Mouse (Mus musculus): ENCODE data around the gene Kat2a. TPM values are rescaled to one million over a fixed set of nuclear protein-coding genes. Genes with fewer than 3 reads are reported as not detected.

Gene Kat2a
- total and polyA plus RNA-seq, 2 experiments from 2014 or later: 70.0 to 75.6 TPM

DNA sequence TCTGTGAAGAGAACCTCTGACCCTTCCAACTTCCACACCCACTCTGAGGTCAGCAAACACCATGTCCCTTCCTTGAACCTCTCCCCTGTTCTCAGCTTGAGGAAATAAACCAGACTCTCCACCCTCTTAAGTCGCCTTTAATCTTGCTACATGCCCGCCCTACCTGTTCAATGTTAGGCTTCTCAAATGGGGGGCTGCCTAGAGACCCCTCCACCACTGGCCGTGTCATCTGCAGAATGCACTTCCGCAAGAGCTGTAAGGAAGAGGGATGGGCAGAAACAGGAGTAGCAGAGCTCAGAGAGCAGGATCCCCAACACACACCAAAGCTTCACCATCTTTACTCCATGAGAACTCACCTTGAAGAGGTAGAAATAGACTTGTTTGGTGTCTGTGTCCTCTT is 1.3 kb downstream of the Kat2a start:
- Histone ChIP-seq H3K4me1 (ENCODE audit: insufficient read depth, low read length) (peaks cover 8% of the 10 kb centered on the region; the same call in 1 of the 2 replicates), H3K27ac (ENCODE audit: low read depth, low read length) (no peak overlapping the region), H3K9ac (replicated peaks; ENCODE audit: low read length, poor library complexity, severe bottlenecking) (0 out of 2 replicates have a peak overlapping the region, but pooled peaks have one; percentile 97), H3K36me3 (ENCODE audit: insufficient read depth, low read length) (peaks cover 44% of the 10 kb centered on the region), H3K9me3 (ENCODE audit: low read length) (no peaks in the 10 kb centered on the region), H3K4me3 (ENCODE audit: low read depth, low read length) (peak overlapping the region; percentile 95), H3K27me3 (ENCODE audit: insufficient read depth, low read length) (no peaks in the 10 kb centered on the region), H3K4me2 (ENCODE audit: low read depth, low read length, poor library complexity, severe bottlenecking) (peak overlapping the region; percentile 83)
- ATAC-seq (ENCODE audit: low FRiP score): no peak
- 97% methylated on average over 4 of the region's 4 CpGs for WGBS
- TF ChIP-seq CTCF (IDR thresholded peaks at IDR 0.05): no peak
- DNase-seq (ENCODE audit: low spot score): no peak

DNA sequence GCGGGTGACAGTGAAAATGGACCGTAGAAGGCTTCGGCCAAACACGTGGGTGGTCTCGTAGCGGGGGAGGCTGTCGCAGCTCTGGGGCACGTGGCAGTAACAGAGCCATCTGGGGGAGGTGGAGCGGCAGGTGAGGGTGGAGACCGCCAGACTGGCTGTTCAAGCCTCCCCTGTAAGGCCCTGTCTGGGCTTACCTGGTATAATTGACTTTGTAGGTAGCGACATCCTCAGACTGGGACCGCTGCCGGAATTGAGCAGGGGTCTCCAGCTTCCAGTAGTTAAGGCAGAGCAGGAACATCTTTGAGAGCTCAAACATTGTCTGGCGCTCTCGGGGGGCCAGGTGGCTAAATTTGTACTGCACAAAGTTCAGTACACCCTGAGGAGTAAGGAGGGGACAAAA is 1.7 kb downstream of the Kat2a start:
- Histone ChIP-seq H3K27me3 (ENCODE audit: insufficient read depth, low read length) (no peaks in the 10 kb centered on the region), H3K36me3 (ENCODE audit: insufficient read depth, low read length) (peaks cover 45% of the 10 kb centered on the region), H3K4me2 (ENCODE audit: low read depth, low read length, poor library complexity, severe bottlenecking) (no peak overlapping the region), H3K9ac (replicated peaks; ENCODE audit: low read length, poor library complexity, severe bottlenecking) (no peak overlapping the region), H3K4me3 (ENCODE audit: low read depth, low read length) (no peak overlapping the region), H3K4me1 (ENCODE audit: insufficient read depth, low read length) (peaks cover 8% of the 10 kb centered on the region; the same call in 1 of the 2 replicates), H3K27ac (ENCODE audit: low read depth, low read length) (no peak overlapping the region), H3K9me3 (ENCODE audit: low read length) (no peaks in the 10 kb centered on the region)
- 94% methylated on average over 13 of the region's 15 CpGs for whole genome bisulfite sequencing
- no peak for DNase-seq (ENCODE audit: low spot score)
- ATAC-seq (ENCODE audit: low FRiP score): no peak
- TF ChIP-seq CTCF (IDR thresholded peaks at IDR 0.05): no peak

DNA sequence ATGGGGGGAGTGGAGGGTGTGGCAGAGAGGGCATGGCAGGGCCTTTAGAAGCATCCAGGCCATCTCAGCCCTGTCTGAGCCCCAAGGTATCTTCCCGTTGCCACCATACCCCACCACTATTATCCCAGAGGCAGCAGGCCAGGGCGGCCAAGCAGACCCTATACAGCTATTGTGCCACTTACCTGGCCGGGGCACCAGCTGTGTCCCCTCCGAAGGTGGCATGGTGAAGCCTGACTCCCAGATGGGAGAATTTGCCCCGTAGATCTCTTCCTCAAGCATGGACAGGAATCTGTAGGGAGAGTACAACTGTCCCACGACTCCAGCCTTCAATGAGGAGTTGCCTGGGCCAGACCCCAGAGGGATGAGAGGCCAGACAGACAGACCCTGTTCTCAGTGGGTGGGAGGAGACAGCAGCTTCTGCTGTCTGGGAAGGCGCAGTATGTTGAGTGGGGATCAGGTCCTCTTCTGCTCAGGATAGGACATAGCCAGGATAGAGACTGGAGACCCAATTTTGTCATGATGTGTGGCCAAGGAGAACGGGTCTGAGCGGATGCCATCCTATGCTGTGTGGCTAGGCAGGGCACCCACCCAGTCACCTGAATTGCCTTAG is 3.0 kb downstream of the Kat2a start:
- DNase-seq (ENCODE audit: low spot score) (no peak), ATAC-seq (ENCODE audit: low FRiP score) (no peak)
- H3K36me3 ChIP-seq (ENCODE audit: insufficient read depth, low read length): peaks cover 54% of the 10 kb centered on the region
- WGBS: 95% methylated on average over 9 of the region's 9 CpGs
- no peak for TF ChIP-seq CTCF (IDR thresholded peaks at IDR 0.05)
- no peak overlapping the region for H3K4me3 ChIP-seq (ENCODE audit: low read depth, low read length)
- H3K4me1 ChIP-seq (ENCODE audit: insufficient read depth, low read length): peaks cover 8% of the 10 kb centered on the region; the same call in 1 of the 2 replicates
- no peaks in the 10 kb centered on the region for H3K27me3 ChIP-seq (ENCODE audit: insufficient read depth, low read length)
- no peak overlapping the region for H3K4me2 ChIP-seq (ENCODE audit: low read depth, low read length, poor library complexity, severe bottlenecking)
- no peak overlapping the region for H3K9ac ChIP-seq (replicated peaks; ENCODE audit: low read length, poor library complexity, severe bottlenecking)
- no peak overlapping the region for H3K27ac ChIP-seq (ENCODE audit: low read depth, low read length)
- H3K9me3 ChIP-seq (ENCODE audit: low read length): no peaks in the 10 kb centered on the region

DNA sequence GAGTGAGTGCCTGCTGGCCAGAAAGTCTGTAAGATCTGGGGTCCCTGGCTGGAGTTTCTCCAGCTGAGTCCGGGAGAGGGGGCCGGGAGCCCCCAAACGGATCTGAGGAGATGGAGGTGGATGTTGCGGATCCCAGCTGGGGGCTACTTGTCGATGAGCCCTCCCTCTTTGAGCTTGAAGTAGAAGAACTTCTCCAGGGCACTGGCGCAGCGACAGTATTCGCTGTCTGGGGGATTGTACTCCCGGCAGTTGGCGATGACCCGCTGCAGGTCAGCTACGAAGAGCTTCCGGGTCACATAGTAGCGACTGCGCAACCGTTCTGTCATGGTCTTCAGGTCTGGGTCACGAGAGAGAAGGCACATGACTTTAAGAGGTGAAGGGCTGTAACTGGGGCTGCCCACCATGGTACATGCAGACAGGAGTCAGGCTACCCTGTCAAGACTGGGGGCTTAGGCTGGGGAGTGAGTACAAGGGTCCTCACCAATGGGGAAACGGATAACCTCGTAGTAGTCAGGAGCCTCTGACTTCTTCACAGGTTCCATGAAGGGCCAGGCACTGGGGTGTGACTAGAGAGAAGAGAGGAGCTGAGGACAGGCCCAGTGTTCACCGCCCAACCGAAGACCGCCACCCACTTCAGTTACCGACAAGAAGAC is 7.0 kb downstream of the Kat2a start:
- H3K27me3 ChIP-seq (ENCODE audit: insufficient read depth, low read length): no peaks in the 10 kb centered on the region
- no peaks in the 10 kb centered on the region for H3K9me3 ChIP-seq (ENCODE audit: low read length)
- H3K4me1 ChIP-seq (ENCODE audit: insufficient read depth, low read length): no peaks in the 10 kb centered on the region
- no peak for TF ChIP-seq CTCF (IDR thresholded peaks at IDR 0.05)
- DNase-seq (ENCODE audit: low spot score): no peak
- peaks cover 53% of the 10 kb centered on the region for H3K36me3 ChIP-seq (ENCODE audit: insufficient read depth, low read length)
- H3K9ac ChIP-seq (replicated peaks; ENCODE audit: low read length, poor library complexity, severe bottlenecking): no peak overlapping the region
- H3K4me2 ChIP-seq (ENCODE audit: low read depth, low read length, poor library complexity, severe bottlenecking): no peak overlapping the region
- 93% methylated on average over 23 of the region's 23 CpGs for WGBS
- H3K4me3 ChIP-seq (ENCODE audit: low read depth, low read length): no peak overlapping the region
- no peak for ATAC-seq (ENCODE audit: low FRiP score)
- H3K27ac ChIP-seq (ENCODE audit: low read depth, low read length): no peak overlapping the region

DNA sequence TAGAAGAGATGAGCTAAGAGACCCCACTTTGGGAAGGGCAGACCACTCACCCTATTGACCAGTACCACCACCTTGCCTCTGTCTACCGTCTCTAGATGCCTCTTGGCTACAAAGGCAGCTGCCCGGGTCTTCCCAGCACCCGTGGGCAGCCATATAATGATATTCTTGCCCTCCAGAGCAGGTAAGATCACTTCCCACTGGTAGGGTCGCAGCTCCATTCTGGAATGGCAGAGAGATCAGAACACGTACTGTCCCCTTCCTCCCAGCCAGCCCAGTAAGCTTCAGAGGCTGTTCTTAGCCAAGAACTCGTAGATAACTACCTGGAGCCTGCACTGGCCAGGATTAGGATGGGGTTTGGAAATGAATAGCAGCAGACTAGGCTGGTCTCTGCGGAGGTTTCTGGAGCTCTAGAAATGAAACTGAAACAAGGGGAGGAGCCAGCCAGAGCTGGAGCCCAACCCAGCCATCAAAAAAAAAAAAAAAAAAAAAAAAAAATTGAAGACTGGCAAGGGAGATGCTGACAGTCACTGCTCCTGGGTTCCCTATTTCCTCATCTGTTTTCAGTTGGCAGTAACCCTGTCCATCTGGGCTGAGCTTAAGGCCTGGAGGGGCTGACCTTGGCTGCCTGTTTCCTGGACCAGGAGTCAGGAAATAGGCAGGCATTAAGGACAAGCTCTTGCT is 8.3 kb downstream of the Kat2a start, which contains the start of gene Dhx58:
TSS of gene Dhx58 (minus strand) at position 421 of the 681 bp plus-strand sequence.
- peaks cover 43% of the 10 kb centered on the region for H3K36me3 ChIP-seq (ENCODE audit: insufficient read depth, low read length)
- no peaks in the 10 kb centered on the region for H3K9me3 ChIP-seq (ENCODE audit: low read length)
- H3K27ac ChIP-seq (ENCODE audit: low read depth, low read length): no peak within 1 kb of the TSS
- ATAC-seq (ENCODE audit: low FRiP score) (no peak), DNase-seq (ENCODE audit: low spot score) (no peak)
- no peak within 1 kb of the TSS for H3K4me3 ChIP-seq (ENCODE audit: low read depth, low read length)
- no peak within 1 kb of the TSS; the same call in 1 of the 2 replicates for H3K4me2 ChIP-seq (ENCODE audit: low read depth, low read length, poor library complexity, severe bottlenecking)
- no peaks in the 10 kb centered on the region for H3K4me1 ChIP-seq (ENCODE audit: insufficient read depth, low read length)
- WGBS: 76% methylated on average over 7 of the region's 7 CpGs
- H3K27me3 ChIP-seq (ENCODE audit: insufficient read depth, low read length): no peaks in the 10 kb centered on the region
- no peak for TF ChIP-seq CTCF (IDR thresholded peaks at IDR 0.05)
- H3K9ac ChIP-seq (replicated peaks; ENCODE audit: low read length, poor library complexity, severe bottlenecking): no peak within 1 kb of the TSS

DNA sequence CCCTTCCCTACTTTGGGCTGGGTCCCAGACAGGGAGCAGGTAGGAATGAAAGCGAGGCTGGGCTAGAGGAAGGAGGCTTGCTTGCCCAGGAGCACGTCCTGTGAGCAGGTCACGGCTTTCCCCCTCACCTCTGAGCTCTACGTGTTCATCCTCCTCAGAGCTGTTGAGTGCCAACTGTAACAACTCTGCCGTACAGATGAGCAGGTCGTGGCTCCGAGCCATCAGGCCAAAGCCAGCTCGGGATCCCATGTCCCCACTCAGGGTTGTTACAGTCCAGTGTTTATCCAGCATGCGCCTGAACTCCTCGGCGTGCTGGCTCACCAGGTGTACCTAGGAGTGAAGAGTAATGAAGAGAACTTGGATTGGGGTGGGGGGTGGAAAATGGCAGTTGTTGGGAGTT is 8.9 kb downstream of the Kat2a start:
- no peak for TF ChIP-seq CTCF (IDR thresholded peaks at IDR 0.05)
- Histone ChIP-seq H3K9me3 (ENCODE audit: low read length) (no peaks in the 10 kb centered on the region), H3K9ac (replicated peaks; ENCODE audit: low read length, poor library complexity, severe bottlenecking) (no peak overlapping the region), H3K27me3 (ENCODE audit: insufficient read depth, low read length) (no peaks in the 10 kb centered on the region), H3K4me2 (ENCODE audit: low read depth, low read length, poor library complexity, severe bottlenecking) (no peak overlapping the region), H3K36me3 (ENCODE audit: insufficient read depth, low read length) (peaks cover 37% of the 10 kb centered on the region), H3K4me1 (ENCODE audit: insufficient read depth, low read length) (no peaks in the 10 kb centered on the region), H3K27ac (ENCODE audit: low read depth, low read length) (no peak overlapping the region), H3K4me3 (ENCODE audit: low read depth, low read length) (no peak overlapping the region)
- WGBS: 71% methylated on average over 11 of the region's 11 CpGs
- ATAC-seq (ENCODE audit: low FRiP score) (no peak), DNase-seq (ENCODE audit: low spot score) (no peak)
